Mouse (Mus musculus) layer of hippocampus, adult 11-12 months (tissue): ENCODE measurements around the gene Macrod2.

Source experiments
- DNase-seq: peaks from one replicate; pipeline ENCODE4 v3.0.0; 2022; ENCODE audit warnings: low spot score

Macrod2 gene

DNA sequence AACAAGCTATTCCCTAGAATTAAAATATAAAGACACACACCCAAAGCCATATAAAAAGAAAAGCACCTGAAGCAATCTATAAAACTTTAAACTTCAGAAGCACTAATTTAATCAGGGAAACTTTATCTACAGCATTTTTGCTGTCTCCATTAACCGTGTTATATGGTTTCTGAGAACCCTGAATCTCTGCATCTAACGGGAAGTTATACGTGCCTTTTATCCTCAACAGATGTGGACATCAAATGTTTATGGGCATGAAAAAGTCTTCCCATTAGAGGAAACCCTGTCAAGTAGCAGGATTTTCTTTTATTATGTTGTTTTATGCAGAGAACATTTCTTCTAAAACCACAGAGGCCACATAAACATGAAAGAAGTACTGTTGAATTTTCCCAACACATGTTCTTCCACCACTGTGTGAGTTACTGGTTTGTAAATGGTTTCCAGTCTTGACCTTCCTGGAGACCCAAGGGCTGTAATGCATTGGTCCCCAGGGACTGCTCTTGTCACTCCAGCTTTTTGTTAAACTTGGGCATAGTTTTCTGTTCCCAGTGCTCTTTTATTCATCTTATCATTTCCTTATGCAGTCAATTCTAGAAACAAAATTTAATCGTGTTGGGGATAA lies 1629.5 kb downstream of the Macrod2 start:
- no peak for DNase-seq

GRCm38 (mm10) chr2:142026721-142027120 lies 1631.6 kb downstream of the Macrod2 start:
- no peak for DNase-seq

DNA sequence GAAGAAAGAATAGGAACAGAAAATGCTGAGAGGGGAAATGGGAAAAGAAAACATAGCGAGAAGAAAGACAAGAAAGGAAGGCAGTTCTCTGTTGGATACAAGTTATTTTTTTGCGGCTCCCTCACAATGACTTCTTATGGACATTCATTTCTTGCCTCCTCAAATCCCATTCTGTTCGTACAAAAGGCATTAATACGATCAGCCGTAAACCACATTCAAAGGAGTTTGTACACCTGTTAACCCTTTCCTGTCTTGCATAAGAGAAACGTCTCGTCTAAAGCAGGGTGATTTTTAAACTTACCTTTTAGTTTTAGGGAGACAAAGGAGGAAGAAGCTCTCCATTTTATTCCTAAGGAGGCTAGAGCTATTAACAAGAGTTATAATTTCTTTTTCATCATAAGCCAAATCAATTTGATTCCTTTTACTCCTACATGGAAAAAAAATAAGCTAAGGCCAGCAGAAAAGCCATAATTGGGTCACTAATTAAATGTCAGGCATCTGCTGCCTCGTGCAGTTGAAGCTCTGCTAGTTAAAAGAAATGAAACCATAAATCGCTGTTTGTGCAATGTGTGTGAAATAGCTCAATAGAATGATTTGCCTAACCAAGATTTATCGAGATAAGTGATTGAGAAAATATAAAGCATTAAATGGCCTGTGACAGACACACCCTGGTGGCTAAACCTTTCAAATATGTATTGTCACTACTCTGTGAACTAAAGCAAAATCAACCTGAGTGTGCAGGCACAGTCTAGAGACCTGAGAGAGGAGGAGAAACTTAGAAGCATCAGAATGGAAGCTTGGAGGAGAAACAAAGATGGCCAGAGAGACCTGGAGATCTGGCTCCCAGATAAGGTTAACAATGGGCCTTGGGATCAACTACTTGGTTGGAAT lies 1635.9 kb downstream of the Macrod2 start:
- DNase-seq: no peak

GRCm38 (mm10) chr2:142055576-142055975 lies 1660.5 kb downstream of the Macrod2 start:
- no peak for DNase-seq

GRCm38 (mm10) chr2:142057889-142058750 lies 1663.0 kb downstream of the Macrod2 start:
- peak; percentile 4 for DNase-seq

DNA sequence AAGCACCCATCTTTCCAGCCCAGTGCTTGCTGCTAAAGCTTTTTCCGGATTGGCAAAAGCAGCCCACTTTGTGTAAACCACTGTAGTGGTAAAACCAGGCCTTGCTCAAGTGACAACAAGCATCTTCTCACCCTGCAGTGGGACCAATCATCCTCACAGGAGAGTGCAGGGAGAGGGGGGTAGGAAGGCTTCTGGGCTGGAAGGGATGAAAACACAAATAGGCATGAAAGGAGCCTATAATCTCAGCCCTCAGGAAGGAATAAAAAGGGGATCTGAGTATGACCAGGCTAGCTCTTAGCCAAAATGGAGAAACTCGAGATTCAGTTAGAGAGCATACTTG lies 1663.6 kb downstream of the Macrod2 start:
- no peak for DNase-seq

- no peak for DNase-seq
Measured at GRCm38 (mm10) chr2:142108947-142109346, 1713.8 kb downstream of the Macrod2 start.

DNA sequence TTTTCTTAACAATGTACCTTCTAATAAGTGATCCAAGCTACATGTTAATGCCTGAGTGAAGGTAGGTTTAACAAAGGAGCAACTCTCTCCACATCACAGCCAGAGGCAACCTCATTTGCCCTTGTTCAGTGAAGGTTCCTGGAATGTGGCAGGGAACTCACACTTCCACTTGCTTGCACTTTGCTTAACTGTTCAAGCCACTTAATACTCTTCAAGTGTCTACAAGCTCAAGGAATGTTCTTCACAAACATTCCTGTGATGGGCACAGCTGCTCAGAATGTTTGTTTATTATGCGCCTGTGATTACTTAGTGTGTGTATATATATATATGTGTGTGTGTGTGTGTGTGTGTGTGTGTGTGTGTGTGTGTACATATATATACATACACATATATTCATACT lies 1721.5 kb downstream of the Macrod2 start:
- no peak for DNase-seq

GRCm38 (mm10) chr2:142128109-142128508 lies 1733.0 kb downstream of the Macrod2 start:
- no peak for DNase-seq

DNA sequence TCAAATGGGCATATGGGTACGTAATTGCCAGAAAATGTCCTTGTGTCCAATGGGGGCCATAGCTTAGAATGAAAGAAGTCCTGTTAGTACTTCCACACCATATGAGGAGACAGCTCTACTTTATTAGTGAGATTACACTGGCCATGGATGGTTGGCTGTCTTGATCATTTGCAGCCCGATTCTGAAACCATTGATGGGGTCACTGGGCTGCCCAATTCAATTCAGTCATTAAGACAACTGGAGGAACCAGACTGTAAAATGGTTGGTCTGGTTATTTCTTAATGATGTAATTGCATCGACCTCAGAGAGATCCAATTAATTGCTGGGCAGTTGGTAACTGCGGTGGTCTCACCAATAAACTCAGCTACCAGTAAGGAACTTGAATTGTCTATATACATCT lies 1734.1 kb downstream of the Macrod2 start:
- DNase-seq: no peak

- DNase-seq: no peak
Measured at GRCm38 (mm10) chr2:142149310-142149709, 1754.2 kb downstream of the Macrod2 start.

GRCm38 (mm10) chr2:142163506-142164275 lies 1768.6 kb downstream of the Macrod2 start:
- DNase-seq: no peak

DNA sequence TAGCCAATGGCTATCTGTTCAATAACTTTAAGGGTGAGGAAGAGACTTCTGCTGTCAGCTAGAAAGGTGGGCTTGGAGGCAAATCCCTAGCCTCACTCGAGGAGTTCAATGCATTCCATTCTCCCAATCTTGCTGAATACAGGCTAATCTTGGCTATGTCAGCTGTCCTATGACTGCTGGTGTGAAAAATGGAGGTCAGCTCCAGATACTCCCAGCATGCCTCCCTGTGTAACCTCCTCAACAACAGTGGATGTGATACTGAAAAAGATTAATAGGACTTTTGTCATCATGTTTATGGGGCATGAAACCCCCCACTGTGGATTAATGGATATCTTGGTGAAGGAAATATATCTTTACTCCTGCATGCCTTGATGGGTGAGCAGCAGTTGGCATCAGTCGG lies 1774.5 kb downstream of the Macrod2 start:
- no peak for DNase-seq

DNA sequence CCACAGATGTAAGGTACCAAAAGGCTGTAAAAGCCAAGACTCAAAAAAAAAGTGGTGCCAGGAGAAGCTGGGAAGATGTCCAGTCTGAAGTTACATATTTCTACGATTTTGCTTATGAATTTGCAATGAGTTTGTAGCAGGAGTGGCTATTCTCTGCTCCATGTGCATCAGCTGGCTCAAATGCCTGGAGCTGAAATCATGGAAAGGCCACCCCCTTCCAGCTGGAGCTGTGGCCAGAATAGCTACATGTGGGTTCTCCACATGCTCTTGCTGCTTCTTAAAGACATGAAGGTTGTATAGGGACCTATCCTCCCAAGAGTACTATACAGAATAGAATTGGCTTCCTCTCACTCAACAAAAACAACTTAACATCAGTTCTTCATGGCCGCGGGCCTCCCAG lies 1777.6 kb downstream of the Macrod2 start:
- no peak for DNase-seq

DNA sequence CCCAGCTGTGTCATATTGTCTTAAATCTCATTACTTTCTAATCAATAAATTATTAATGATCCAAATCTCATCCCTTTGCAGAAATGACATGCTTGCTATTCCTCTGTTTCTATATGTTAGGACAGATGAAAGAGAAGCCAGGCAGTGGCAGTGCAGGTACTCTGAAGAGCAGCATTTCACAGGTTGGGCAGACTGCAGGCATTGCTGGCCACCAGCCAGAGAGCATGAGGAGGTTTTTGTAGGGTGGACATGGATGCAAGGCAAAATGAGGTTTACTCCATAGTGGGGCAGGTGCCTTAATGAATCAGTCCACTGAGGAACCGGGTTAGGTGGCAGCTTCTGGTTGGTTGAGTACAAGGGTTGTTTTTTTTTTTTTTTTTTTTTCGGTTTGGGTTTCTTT lies 1778.9 kb downstream of the Macrod2 start:
- no peak for DNase-seq

DNA sequence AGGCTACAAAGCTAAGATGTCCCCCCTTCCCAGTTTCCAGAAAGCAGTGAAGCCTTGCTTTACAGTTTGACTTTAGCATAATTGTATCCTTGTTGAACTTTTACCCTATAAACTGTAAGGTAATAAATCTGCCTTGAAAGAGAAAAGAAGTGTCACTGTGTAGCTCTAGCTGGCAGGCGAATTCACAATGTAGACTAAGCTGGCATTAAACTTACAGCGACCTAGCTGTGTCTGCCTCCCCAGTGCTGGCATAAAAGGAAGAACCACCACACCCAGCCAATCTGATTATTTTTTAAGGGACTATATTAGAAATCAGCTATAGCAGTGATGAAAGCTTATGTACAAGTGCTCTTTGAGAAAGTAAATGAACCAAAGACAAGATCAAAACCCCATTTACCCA lies 1791.8 kb downstream of the Macrod2 start:
- DNase-seq: no peak

DNA sequence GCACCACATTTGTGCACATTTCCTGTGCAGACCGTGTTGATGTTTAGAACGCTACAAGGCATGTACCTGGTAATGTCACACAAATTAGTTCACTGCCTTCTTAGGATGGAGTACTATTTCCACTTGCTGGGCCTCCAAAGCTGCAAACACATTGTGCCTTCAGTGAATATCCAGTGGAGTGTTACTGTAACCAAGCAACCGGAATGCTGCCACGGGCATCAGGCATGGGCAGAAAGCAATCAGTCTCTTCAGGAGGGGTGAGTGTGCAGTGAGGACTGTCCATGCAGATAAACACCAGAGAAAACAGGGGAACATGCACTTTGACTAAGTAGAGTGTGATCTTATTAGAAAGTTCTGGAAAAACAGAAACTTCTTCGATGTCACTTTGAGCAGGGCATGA lies 1792.3 kb downstream of the Macrod2 start:
- no peak for DNase-seq

DNA sequence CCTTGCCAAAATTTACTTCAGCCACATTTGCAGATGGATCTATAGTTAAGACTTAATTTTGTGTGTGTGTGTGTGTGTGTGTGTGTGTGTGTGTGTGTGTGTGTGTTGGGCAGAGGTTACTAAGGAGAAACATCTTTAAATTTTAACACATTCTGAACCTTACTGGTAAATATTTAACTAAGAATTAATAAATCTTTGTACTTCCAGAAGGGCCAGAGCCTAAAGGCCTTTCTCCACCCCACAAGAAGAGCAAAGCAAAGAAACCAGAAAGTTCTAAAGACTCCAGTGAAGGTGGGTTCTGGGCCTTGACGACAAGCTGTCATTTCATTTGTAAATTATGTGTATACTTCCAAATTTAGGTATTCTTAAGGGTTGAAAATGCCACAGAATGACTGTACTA lies 1822.3 kb downstream of the Macrod2 start:
- DNase-seq: no peak

GRCm38 (mm10) chr2:142222137-142222921 lies 1827.2 kb downstream of the Macrod2 start:
- DNase-seq: no peak

DNA sequence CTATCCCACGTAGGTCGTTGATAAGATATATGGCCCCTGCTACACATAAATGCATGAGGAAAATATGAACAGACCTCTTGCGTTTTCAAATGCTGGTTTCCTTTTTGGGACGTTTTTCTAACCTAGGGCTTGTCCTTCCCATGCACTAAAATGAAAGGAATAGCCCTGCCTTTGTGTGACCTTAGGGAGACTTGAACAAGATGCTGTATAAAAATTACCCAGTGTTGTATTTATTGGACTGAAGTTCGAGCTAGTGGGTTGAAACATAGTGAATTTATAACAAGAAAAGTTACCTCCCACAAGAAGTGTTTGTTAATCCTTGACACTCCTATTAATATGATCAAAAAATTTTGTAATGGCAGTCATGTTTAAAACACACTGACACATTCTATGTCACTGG lies 1827.8 kb downstream of the Macrod2 start:
- no peak for DNase-seq

DNA sequence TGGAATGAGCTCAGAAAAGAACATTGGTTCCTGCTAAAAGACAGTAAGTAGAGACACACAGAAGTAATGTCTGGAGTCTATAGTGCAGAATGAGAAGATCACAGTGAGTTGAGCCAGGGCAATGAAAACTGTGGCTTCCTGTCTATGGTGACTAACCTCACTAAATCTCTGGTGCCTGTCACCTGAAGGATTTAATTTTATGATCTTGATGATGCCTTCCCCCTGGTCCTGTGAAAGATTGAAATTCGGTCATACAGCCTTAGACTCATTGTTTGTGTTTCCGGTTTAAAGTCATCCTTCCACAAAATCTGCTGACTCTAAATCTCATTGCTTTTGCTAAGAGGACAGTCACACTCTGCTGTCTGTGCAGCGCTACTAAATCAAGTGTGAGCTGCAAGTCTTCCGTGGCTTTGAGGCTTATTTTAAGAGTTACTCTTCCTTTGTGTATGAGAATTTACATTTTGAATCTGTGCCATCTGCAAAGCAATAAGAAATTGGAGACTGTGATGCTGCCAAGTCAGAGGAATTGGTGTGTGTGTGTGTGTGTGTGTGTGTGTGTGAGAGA lies 1836.0 kb downstream of the Macrod2 start:
- no peak for DNase-seq
